Mouse (Mus musculus): Measurements from ENCODE around the gene Dusp22. TPM values are rescaled to one million over a fixed set of nuclear protein-coding genes. Genes with fewer than 3 reads are reported as not detected.

Dusp22 gene
- polyA plus RNA-seq, 1 experiment, result 53.6 TPM

- TF ChIP-seq CTCF (IDR thresholded peaks at IDR 0.05; ENCODE audit: low read depth, low read length), result no peak
- TF ChIP-seq POLR2A (IDR thresholded peaks at IDR 0.05; ENCODE audit: borderline replicate concordance, low read depth, low read length), result no peak
- no peak overlapping the region for H3K27ac ChIP-seq (ENCODE audit: insufficient read depth, low read depth, low read length)
- no peak overlapping the region for H3K4me3 ChIP-seq (ENCODE audit: insufficient read depth, low read length)
- no peaks in the 10 kb centered on the region for H3K4me1 ChIP-seq (ENCODE audit: control insufficient read depth, insufficient read depth, low read length)
These were observed 67.1 kb downstream of the Dusp22 start for GRCm38 (mm10) chr13:30726879-30727278.

DNA sequence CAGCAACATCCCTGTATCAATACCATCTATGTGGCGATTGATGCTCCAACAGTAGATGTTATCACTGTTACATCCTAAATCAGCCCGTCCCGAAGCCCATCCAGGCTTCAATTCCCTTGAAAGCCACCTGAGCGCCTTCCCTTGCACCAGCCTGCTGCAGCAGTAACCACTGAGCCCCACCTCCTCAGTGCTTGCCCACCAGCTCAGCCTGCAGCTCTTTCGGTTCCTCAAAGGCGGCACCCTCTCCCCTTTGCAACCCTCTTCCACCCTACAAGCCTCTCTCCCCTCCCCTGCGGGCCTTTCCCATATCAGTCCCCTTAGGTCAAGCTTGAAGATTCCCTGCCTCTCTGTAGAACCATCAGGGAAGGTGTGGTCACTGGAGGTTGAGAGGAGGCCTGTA, 68.4 kb downstream of the Dusp22 start:
- Histone ChIP-seq H3K4me3 (ENCODE audit: insufficient read depth, low read length) (no peak overlapping the region), H3K27ac (ENCODE audit: insufficient read depth, low read depth, low read length) (no peak overlapping the region), H3K4me1 (ENCODE audit: control insufficient read depth, insufficient read depth, low read length) (no peaks in the 10 kb centered on the region)
- TF ChIP-seq CTCF (IDR thresholded peaks at IDR 0.05; ENCODE audit: low read depth, low read length) (no peak), POLR2A (IDR thresholded peaks at IDR 0.05; ENCODE audit: borderline replicate concordance, low read depth, low read length) (no peak)

GRCm38 (mm10) chr13:30729245-30729644, 69.4 kb downstream of the Dusp22 start:
- no peak for TF ChIP-seq POLR2A (IDR thresholded peaks at IDR 0.05; ENCODE audit: borderline replicate concordance, low read depth, low read length)
- Histone ChIP-seq H3K4me1 (ENCODE audit: control insufficient read depth, insufficient read depth, low read length) (no peaks in the 10 kb centered on the region), H3K27ac (ENCODE audit: insufficient read depth, low read depth, low read length) (no peak overlapping the region)

DNA sequence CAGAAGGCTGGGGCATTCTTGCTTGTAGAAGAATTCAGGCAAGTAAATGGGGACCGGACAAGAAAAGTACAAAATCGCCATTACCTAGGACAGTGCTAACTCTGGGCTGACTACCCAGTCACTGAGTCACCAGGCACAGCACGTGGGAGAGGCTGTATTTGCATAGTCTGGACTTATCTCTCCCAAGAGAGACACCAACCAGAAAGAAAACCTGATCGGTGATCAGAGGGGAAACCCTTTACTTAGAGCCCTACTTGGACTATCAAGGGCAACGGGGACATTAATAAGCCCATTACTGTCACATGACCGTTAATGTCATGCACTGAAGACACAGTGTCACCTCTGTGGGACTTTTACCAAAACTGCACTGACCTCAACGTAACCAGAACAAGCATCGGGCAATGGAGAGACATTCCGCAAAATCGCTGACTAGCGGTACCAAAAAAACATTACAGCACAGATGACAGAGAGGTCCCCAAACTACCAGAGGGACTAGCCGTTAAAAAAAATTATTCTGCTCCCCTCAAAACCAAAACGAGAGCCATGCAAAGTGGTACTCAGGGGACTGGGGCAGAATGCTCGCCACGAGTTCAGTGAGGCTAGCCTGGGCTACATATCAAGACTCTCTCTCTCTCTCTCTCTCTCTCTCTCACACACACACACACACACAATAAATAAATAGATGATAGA, 70.5 kb downstream of the Dusp22 start:
- H3K4me1 ChIP-seq (ENCODE audit: control insufficient read depth, insufficient read depth, low read length), result no peaks in the 10 kb centered on the region
- TF ChIP-seq CTCF (IDR thresholded peaks at IDR 0.05; ENCODE audit: low read depth, low read length), result no peak
- TF ChIP-seq POLR2A (IDR thresholded peaks at IDR 0.05; ENCODE audit: borderline replicate concordance, low read depth, low read length), result no peak
- no peak overlapping the region for H3K27ac ChIP-seq (ENCODE audit: insufficient read depth, low read depth, low read length)
- no peak overlapping the region for H3K4me3 ChIP-seq (ENCODE audit: insufficient read depth, low read length)

More at GRCm38 (mm10) chr13:30729245-30729644, 69.4 kb downstream of the Dusp22 start:
- H3K4me3 ChIP-seq (ENCODE audit: insufficient read depth, low read length), result no peak overlapping the region

- no peak overlapping the region for H3K27ac ChIP-seq (ENCODE audit: insufficient read depth, low read depth, low read length)
- no peaks in the 10 kb centered on the region for H3K4me1 ChIP-seq (ENCODE audit: control insufficient read depth, insufficient read depth, low read length)
- H3K4me3 ChIP-seq (ENCODE audit: insufficient read depth, low read length), result no peak overlapping the region
- TF ChIP-seq POLR2A (IDR thresholded peaks at IDR 0.05; ENCODE audit: borderline replicate concordance, low read depth, low read length), result no peak
- no peak for TF ChIP-seq CTCF (IDR thresholded peaks at IDR 0.05; ENCODE audit: low read depth, low read length)
These were observed 73.1 kb downstream of the Dusp22 start for GRCm38 (mm10) chr13:30732709-30733445.

DNA sequence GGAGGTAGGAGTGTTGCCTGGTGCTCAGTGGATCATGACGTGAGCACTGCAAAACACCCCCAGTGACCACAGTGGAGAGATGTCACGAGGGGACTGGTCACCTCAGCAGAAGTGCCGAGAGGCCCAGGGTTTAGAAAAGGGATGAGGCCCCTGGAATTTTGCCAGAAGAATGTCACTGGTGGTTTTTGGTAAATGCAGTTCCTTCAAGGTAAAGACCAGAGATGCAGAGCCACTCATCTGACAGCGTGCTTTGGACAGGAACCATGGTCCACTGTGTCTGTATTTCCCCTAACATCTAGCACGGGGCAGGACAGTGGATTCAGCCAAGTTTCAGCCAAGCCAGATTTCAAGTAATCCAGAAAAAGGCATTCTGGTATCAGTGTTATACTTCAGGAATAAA, 76.9 kb downstream of the Dusp22 start:
- H3K4me1 ChIP-seq (ENCODE audit: control insufficient read depth, insufficient read depth, low read length), result peaks cover 14% of the 10 kb centered on the region
- no peak for TF ChIP-seq CTCF (IDR thresholded peaks at IDR 0.05; ENCODE audit: low read depth, low read length)
- no peak for TF ChIP-seq POLR2A (IDR thresholded peaks at IDR 0.05; ENCODE audit: borderline replicate concordance, low read depth, low read length)
- no peak overlapping the region for H3K4me3 ChIP-seq (ENCODE audit: insufficient read depth, low read length)
- H3K27ac ChIP-seq (ENCODE audit: insufficient read depth, low read depth, low read length), result no peak overlapping the region

DNA sequence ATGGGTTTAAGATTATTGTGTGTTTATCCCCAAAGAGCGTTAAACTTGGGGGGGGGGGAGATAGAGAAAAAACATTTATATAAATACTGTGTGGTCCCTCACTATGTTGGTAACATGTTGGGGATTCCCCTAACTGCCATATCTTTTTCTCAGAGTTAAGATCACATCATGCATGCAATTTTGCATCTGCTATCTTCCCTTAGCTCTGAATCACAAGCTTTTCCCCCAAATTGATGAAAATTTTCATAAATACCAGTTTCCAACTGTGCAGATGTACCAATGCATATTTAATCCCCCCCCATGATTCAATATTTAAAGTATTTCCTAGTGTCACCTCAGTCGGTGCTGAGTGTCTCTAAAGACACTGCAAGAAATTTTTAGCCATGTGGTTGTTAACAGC, 77.5 kb downstream of the Dusp22 start:
- no peak for TF ChIP-seq CTCF (IDR thresholded peaks at IDR 0.05; ENCODE audit: low read depth, low read length)
- no peak for TF ChIP-seq POLR2A (IDR thresholded peaks at IDR 0.05; ENCODE audit: borderline replicate concordance, low read depth, low read length)
- Histone ChIP-seq H3K4me1 (ENCODE audit: control insufficient read depth, insufficient read depth, low read length) (peaks cover 16% of the 10 kb centered on the region), H3K4me3 (ENCODE audit: insufficient read depth, low read length) (no peak overlapping the region), H3K27ac (ENCODE audit: insufficient read depth, low read depth, low read length) (no peak overlapping the region)

DNA sequence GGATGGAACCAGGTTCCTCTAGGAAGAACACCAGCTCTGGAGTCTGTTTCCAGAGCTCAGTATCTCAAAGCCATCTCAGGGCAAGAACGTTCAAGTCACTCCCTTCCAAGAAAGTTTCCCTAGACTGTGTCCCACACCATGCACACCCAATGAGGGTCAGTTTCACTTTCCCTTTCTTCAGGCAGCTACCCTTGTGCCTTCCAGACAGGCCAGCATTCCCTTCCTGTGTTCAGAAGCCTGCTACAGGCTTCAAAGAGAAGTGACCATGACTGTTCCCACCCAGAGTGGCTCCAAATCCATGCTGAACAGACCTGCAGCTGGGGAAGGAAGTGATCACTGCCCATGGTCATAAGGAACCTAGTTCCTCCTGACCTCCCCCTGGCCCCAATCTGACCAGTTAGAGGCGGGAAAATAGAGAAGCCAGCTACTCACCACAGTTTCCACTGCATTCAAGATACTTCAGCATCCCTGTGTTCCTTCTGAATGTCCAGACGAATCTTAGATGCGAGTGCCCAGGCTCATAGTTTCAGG, 78.6 kb downstream of the Dusp22 start:
- no peak for TF ChIP-seq CTCF (IDR thresholded peaks at IDR 0.05; ENCODE audit: low read depth, low read length)
- no peak for TF ChIP-seq POLR2A (IDR thresholded peaks at IDR 0.05; ENCODE audit: borderline replicate concordance, low read depth, low read length)
- no peak overlapping the region for H3K4me3 ChIP-seq (ENCODE audit: insufficient read depth, low read length)
- peak overlapping the region; percentile 33 for H3K27ac ChIP-seq (ENCODE audit: insufficient read depth, low read depth, low read length)
- H3K4me1 ChIP-seq (ENCODE audit: control insufficient read depth, insufficient read depth, low read length), result peaks cover 18% of the 10 kb centered on the region

DNA sequence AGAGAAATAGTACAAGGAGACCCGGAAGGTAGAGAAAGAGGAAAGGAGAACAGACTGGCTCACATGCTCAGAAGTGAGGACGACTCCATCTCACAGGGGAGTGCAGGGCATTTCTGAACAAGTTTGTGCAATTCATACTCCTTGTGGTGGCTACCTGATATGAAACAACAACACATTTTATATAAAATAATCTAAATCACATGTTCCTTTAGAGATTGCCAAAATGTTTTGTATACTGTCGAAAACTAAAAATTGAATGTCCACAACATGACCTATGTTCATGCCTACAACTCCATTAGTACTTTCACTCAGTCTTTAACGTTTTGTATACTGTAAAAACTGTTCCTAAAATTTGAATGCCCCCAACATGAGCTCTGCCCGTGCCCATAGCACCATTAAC, 81.4 kb downstream of the Dusp22 start:
- Histone ChIP-seq H3K4me1 (ENCODE audit: control insufficient read depth, insufficient read depth, low read length) (peaks cover 28% of the 10 kb centered on the region), H3K27ac (ENCODE audit: insufficient read depth, low read depth, low read length) (no peak overlapping the region), H3K4me3 (ENCODE audit: insufficient read depth, low read length) (no peak overlapping the region)
- TF ChIP-seq POLR2A (IDR thresholded peaks at IDR 0.05; ENCODE audit: borderline replicate concordance, low read depth, low read length) (no peak), CTCF (IDR thresholded peaks at IDR 0.05; ENCODE audit: low read depth, low read length) (no peak)

GRCm38 (mm10) chr13:30742411-30742970, 82.7 kb downstream of the Dusp22 start:
- Histone ChIP-seq H3K4me1 (ENCODE audit: control insufficient read depth, insufficient read depth, low read length) (peaks cover 28% of the 10 kb centered on the region), H3K27ac (ENCODE audit: insufficient read depth, low read depth, low read length) (no peak overlapping the region), H3K4me3 (ENCODE audit: insufficient read depth, low read length) (no peak overlapping the region)
- TF ChIP-seq POLR2A (IDR thresholded peaks at IDR 0.05; ENCODE audit: borderline replicate concordance, low read depth, low read length) (no peak), CTCF (IDR thresholded peaks at IDR 0.05; ENCODE audit: low read depth, low read length) (no peak)
